Mouse (Mus musculus): ENCODE results near the gene I0C0044D17Rik. TPM values are rescaled to one million over a fixed set of nuclear protein-coding genes. Genes with fewer than 3 reads are reported as not detected.

I0C0044D17Rik gene
- polyA plus RNA-seq, 1 experiment = not detected

GRCm38 (mm10) chr4:98840526-98840925 lies 16.9 kb upstream of the I0C0044D17Rik start:
- TF ChIP-seq POLR2A (IDR thresholded peaks at IDR 0.05; ENCODE audit: low read depth, low read length) (no peak), CTCF (IDR thresholded peaks at IDR 0.05; ENCODE audit: extremely low read depth, insufficient read length, insufficient replicate concordance, low read depth, low read length) (no peak)
- no peak overlapping the region for H3K4me3 ChIP-seq (ENCODE audit: low read depth, low read length)
- no peaks in the 10 kb centered on the region for H3K36me3 ChIP-seq (ENCODE audit: control insufficient read depth, insufficient read depth, low read length)
- no peak overlapping the region for H3K27ac ChIP-seq (ENCODE audit: insufficient read depth, low read depth, low read length)
- H3K27me3 ChIP-seq (ENCODE audit: control insufficient read depth, insufficient read depth, low read length) = no peaks in the 10 kb centered on the region
- 71% methylated on average over 6 of the region's 6 CpGs for WGBS
- no peaks in the 10 kb centered on the region for H3K4me1 ChIP-seq (ENCODE audit: control insufficient read depth, insufficient read depth, insufficient read length, low read length)

- H3K4me1 ChIP-seq (ENCODE audit: control insufficient read depth, insufficient read depth, insufficient read length, low read length) = no peaks in the 10 kb centered on the region
Measured at GRCm38 (mm10) chr4:98838913-98839312, 15.3 kb upstream of the I0C0044D17Rik start.

GRCm38 (mm10) chr4:98837715-98838505 lies 14.3 kb upstream of the I0C0044D17Rik start:
- H3K27me3 ChIP-seq (ENCODE audit: control insufficient read depth, insufficient read depth, low read length) = no peaks in the 10 kb centered on the region
- WGBS = 89% methylated on average over 16 of the region's 16 CpGs
- H3K4me3 ChIP-seq (ENCODE audit: low read depth, low read length) = no peak overlapping the region
- TF ChIP-seq CTCF (IDR thresholded peaks at IDR 0.05; ENCODE audit: extremely low read depth, insufficient read length, insufficient replicate concordance, low read depth, low read length) = no peak
- no peak for TF ChIP-seq POLR2A (IDR thresholded peaks at IDR 0.05; ENCODE audit: low read depth, low read length)
- no peaks in the 10 kb centered on the region for H3K4me1 ChIP-seq (ENCODE audit: control insufficient read depth, insufficient read depth, insufficient read length, low read length)
- no peaks in the 10 kb centered on the region for H3K36me3 ChIP-seq (ENCODE audit: control insufficient read depth, insufficient read depth, low read length)
- no peak overlapping the region for H3K27ac ChIP-seq (ENCODE audit: insufficient read depth, low read depth, low read length)

More at GRCm38 (mm10) chr4:98838913-98839312, 15.3 kb upstream of the I0C0044D17Rik start:
- H3K27me3 ChIP-seq (ENCODE audit: control insufficient read depth, insufficient read depth, low read length) = no peaks in the 10 kb centered on the region
- TF ChIP-seq POLR2A (IDR thresholded peaks at IDR 0.05; ENCODE audit: low read depth, low read length) (no peak), CTCF (IDR thresholded peaks at IDR 0.05; ENCODE audit: extremely low read depth, insufficient read length, insufficient replicate concordance, low read depth, low read length) (no peak)
- no peak overlapping the region for H3K27ac ChIP-seq (ENCODE audit: insufficient read depth, low read depth, low read length)
- 84% methylated on average over 4 of the region's 4 CpGs for WGBS
- H3K4me3 ChIP-seq (ENCODE audit: low read depth, low read length) = no peak overlapping the region
- no peaks in the 10 kb centered on the region for H3K36me3 ChIP-seq (ENCODE audit: control insufficient read depth, insufficient read depth, low read length)

GRCm38 (mm10) chr4:98836519-98836918 lies 12.9 kb upstream of the I0C0044D17Rik start:
- no peaks in the 10 kb centered on the region for H3K4me1 ChIP-seq (ENCODE audit: control insufficient read depth, insufficient read depth, insufficient read length, low read length)
- H3K36me3 ChIP-seq (ENCODE audit: control insufficient read depth, insufficient read depth, low read length) = no peaks in the 10 kb centered on the region
- 46% methylated on average over 5 of the region's 5 CpGs for WGBS
- H3K27me3 ChIP-seq (ENCODE audit: control insufficient read depth, insufficient read depth, low read length) = no peaks in the 10 kb centered on the region
- TF ChIP-seq POLR2A (IDR thresholded peaks at IDR 0.05; ENCODE audit: low read depth, low read length) (no peak), CTCF (IDR thresholded peaks at IDR 0.05; ENCODE audit: extremely low read depth, insufficient read length, insufficient replicate concordance, low read depth, low read length) (no peak)
- H3K4me3 ChIP-seq (ENCODE audit: low read depth, low read length) = no peak overlapping the region
- no peak overlapping the region for H3K27ac ChIP-seq (ENCODE audit: insufficient read depth, low read depth, low read length)

- H3K36me3 ChIP-seq (ENCODE audit: control insufficient read depth, insufficient read depth, low read length) = no peaks in the 10 kb centered on the region
- TF ChIP-seq CTCF (IDR thresholded peaks at IDR 0.05; ENCODE audit: extremely low read depth, insufficient read length, insufficient replicate concordance, low read depth, low read length) (no peak), POLR2A (IDR thresholded peaks at IDR 0.05; ENCODE audit: low read depth, low read length) (no peak)
- WGBS = 39% methylated on average over 4 of the region's 4 CpGs
- H3K4me3 ChIP-seq (ENCODE audit: low read depth, low read length) = no peak overlapping the region
- H3K27ac ChIP-seq (ENCODE audit: insufficient read depth, low read depth, low read length) = no peak overlapping the region
- no peaks in the 10 kb centered on the region for H3K27me3 ChIP-seq (ENCODE audit: control insufficient read depth, insufficient read depth, low read length)
- H3K4me1 ChIP-seq (ENCODE audit: control insufficient read depth, insufficient read depth, insufficient read length, low read length) = no peaks in the 10 kb centered on the region
Measured at GRCm38 (mm10) chr4:98834782-98835181, 11.1 kb upstream of the I0C0044D17Rik start.

GRCm38 (mm10) chr4:98831726-98832125 lies 8.1 kb upstream of the I0C0044D17Rik start:
- no peaks in the 10 kb centered on the region for H3K36me3 ChIP-seq (ENCODE audit: control insufficient read depth, insufficient read depth, low read length)
- no peaks in the 10 kb centered on the region for H3K4me1 ChIP-seq (ENCODE audit: control insufficient read depth, insufficient read depth, insufficient read length, low read length)
- H3K4me3 ChIP-seq (ENCODE audit: low read depth, low read length) = no peak overlapping the region
- WGBS = 68% methylated on average over 1 of the region's 1 CpGs
- TF ChIP-seq POLR2A (IDR thresholded peaks at IDR 0.05; ENCODE audit: low read depth, low read length) (no peak), CTCF (IDR thresholded peaks at IDR 0.05; ENCODE audit: extremely low read depth, insufficient read length, insufficient replicate concordance, low read depth, low read length) (no peak)
- H3K27me3 ChIP-seq (ENCODE audit: control insufficient read depth, insufficient read depth, low read length) = no peaks in the 10 kb centered on the region
- no peak overlapping the region for H3K27ac ChIP-seq (ENCODE audit: insufficient read depth, low read depth, low read length)

- no peaks in the 10 kb centered on the region for H3K36me3 ChIP-seq (ENCODE audit: control insufficient read depth, insufficient read depth, low read length)
- no peaks in the 10 kb centered on the region for H3K27me3 ChIP-seq (ENCODE audit: control insufficient read depth, insufficient read depth, low read length)
- TF ChIP-seq POLR2A (IDR thresholded peaks at IDR 0.05; ENCODE audit: low read depth, low read length) (no peak), CTCF (IDR thresholded peaks at IDR 0.05; ENCODE audit: extremely low read depth, insufficient read length, insufficient replicate concordance, low read depth, low read length) (no peak)
- H3K27ac ChIP-seq (ENCODE audit: insufficient read depth, low read depth, low read length) = no peak overlapping the region
- H3K4me3 ChIP-seq (ENCODE audit: low read depth, low read length) = no peak overlapping the region
- 53% methylated on average over 3 of the region's 3 CpGs for WGBS
- no peaks in the 10 kb centered on the region for H3K4me1 ChIP-seq (ENCODE audit: control insufficient read depth, insufficient read depth, insufficient read length, low read length)
Measured at GRCm38 (mm10) chr4:98826701-98827100, 3.1 kb upstream of the I0C0044D17Rik start.

Data from small intestine, adult 2 months (tissue).